Mouse (Mus musculus) heart, adult 11 months (tissue): ENCODE data around the gene Gins1.

Source experiments
- DNase-seq: peaks from one replicate; pipeline ENCODE4 v3.0.0; 2022

The Gins1 gene

DNA sequence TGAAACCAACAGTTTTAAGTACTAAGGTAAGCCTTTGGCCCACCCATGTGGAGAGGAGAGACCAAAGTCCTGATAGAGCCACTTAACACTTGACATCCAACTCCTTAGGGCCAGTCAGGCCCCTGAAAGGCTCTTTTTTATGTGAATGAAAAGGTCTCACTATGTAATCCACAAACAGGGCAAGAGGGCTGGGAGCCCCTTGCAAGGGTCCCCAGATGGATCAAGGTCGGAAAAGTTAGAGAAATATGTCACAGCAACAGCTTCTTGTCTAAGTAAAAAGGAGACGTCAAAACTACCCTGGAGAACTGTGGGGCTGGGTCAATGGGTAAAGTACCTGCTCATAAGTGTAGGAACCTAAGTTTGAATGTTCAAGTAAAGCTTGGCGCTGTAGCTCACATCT lies 59.4 kb downstream of the Gins1 start:
- DNase-seq, result peak; percentile 58

GRCm38 (mm10) chr2:150965951-150966350 lies 60.8 kb downstream of the Gins1 start:
- peak; percentile 58 for DNase-seq

GRCm38 (mm10) chr2:150967491-150967890 lies 62.3 kb downstream of the Gins1 start:
- peak; percentile 71 for DNase-seq

DNA sequence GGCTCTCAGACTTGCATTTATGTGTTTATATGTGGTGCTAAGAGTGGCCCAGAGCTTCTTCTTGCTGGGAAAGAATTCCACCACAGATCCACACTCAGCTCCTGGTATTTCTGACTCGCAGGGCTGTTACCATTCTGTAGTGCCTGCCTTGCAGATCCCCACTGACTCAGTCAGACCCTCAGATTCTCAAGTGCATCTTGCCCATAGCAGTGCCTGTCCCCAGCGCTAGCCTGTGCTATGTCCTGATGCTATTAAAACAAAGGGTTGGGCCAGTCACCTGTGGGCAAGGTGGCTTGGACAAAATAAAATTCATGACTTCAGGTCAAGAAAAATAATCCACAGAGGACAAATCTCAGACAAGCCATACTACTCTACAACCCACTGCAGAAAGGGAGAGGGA lies 64.0 kb downstream of the Gins1 start:
- DNase-seq, result peak; percentile 72

DNA sequence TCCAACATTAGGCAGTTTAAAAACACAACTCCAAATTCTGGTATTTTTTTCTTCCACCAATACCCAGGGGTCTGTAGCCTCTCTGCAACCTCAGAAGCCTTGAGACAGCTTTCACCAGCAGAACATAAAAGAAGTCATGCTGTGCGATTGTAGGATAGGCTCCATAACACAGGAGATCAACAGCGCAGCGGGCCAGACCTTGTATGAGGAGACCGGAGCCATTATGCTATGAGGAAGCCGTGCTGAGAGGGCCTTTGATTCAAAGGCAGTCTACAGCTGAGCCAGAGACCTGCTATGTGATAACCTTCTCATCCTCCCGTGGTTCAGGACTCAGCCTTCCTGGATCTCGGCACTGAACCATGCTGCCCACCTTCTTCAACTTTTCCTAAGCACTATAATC lies 66.7 kb downstream of the Gins1 start:
- DNase-seq, result peak; percentile 49

DNA sequence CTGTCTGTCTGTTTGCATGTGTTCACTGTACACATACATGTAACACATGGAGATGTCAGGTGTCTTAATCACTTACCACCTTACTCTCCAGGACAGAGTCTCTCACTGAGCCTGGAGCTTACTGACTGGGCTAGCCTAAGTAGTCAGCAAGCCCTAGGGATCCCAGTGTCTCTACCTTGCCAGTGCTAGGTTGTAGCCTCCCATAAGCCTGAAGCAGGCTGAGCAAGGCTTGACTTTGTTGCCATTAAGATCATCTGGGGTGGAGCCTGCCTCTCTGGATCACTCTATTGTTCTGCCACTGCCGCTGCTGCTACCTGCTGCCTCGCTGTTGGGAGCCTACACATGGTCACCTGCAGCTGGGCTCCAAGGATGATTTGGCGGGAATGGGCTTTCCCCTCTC lies 67.5 kb downstream of the Gins1 start:
- peak; percentile 76 for DNase-seq

GRCm38 (mm10) chr2:150973401-150974115 lies 68.4 kb downstream of the Gins1 start:
- DNase-seq, result peak; percentile 70

GRCm38 (mm10) chr2:150976871-150977270 lies 71.7 kb downstream of the Gins1 start:
- DNase-seq, result peak; percentile 66

DNA sequence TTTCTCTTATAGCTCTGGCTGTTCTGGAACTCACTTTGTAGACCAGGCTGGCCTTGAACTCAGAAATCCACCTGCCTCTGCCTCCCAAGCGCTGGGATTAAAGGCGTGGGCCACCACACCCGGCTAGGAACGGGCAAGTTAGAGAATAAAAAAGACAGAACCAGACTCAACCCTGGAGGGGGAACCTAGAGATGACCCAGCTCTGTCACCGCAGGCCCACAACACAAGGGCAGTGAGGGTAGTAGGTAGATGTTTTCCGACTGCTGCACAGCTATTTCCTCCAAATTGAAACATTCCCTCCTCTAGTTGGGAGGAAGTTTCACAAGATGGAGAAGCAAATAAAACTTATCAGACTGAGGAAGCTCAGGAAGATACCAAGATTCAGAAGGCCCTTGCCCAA lies 72.5 kb downstream of the Gins1 start:
- peak; percentile 56 for DNase-seq

DNA sequence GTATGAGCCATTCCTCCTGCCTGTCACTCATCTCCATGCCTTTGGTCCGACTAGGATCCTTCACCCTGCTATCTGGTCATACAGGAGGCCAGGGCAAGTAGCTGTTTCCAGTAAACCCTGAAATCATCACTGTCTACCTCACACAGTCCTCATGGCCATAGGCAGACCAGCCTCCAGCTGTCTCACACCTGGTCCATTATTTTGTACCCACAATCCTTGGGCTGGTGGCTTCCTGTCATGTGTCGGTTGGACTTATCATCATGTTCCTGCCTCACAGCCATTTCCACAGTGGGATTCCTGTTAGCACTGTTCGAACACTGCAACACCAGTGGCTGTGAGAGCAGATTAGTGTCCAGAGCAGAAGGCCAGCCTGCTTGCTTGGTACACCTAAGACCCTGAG lies 73.6 kb downstream of the Gins1 start:
- DNase-seq, result peak; percentile 71

- DNase-seq, result peak; percentile 69
These were observed 74.8 kb downstream of the Gins1 start for GRCm38 (mm10) chr2:150979861-150980620.
